Mouse (Mus musculus): ENCODE measurements around the gene Ndufa4l2. TPM values are rescaled to one million over a fixed set of nuclear protein-coding genes. Genes with fewer than 3 reads are reported as not detected.

Gene Ndufa4l2
- total RNA-seq, 1 experiment: 5.8 TPM

GRCm38 (mm10) chr10:127476541-127476940 lies 38.2 kb upstream of the Ndufa4l2 start:
- in situ Hi-C loops (cut with MboI; ENCODE audit: low sequenced_read_pairs in 2 of 2, unreplicated experiment in 2 of 2): no loop called here
- TF ChIP-seq CHD2 (IDR thresholded peaks at IDR 0.05; ENCODE audit: low read depth, low read length) (no peak), ZC3H11A (IDR thresholded peaks at IDR 0.05; ENCODE audit: borderline replicate concordance, low read depth, low read length) (no peak), ZNF384 (IDR thresholded peaks at IDR 0.05; ENCODE audit: low read depth, low read length) (no peak), HCFC1 (IDR thresholded peaks at IDR 0.05; ENCODE audit: borderline replicate concordance, insufficient read depth, low read length) (no peak), MAFK (IDR thresholded peaks at IDR 0.05; ENCODE audit: insufficient read depth, low read depth, low read length) (no peak)
- H3K36me3 ChIP-seq (ENCODE audit: control insufficient read depth, insufficient read depth, low read length, poor library complexity, severe bottlenecking): peaks cover 18% of the 10 kb centered on the region; the same call in 1 of the 2 replicates
- H3K4me3 ChIP-seq (ENCODE audit: insufficient read depth in 1 of 2, low read depth in 1 of 2, low read length in 2 of 2, poor library complexity in 1 of 2, severe bottlenecking in 1 of 2): no peak overlapping the region
- H3K9ac ChIP-seq (ENCODE audit: insufficient read depth, low read depth, low read length, poor library complexity, severe bottlenecking): no peak overlapping the region
- H3K27ac ChIP-seq (ENCODE audit: insufficient read depth, low read depth, low read length, poor library complexity, severe bottlenecking): no peak overlapping the region
- DNase-seq (ENCODE audit: low read depth, low spot score): no peak
- H3K9me3 ChIP-seq (ENCODE audit: control insufficient read depth, insufficient read depth, low read depth, low read length): no peaks in the 10 kb centered on the region
- H3K4me1 ChIP-seq (ENCODE audit: control insufficient read depth in 2 of 2, insufficient read depth in 2 of 2, low read length in 2 of 2, poor library complexity in 1 of 2): no peaks in the 10 kb centered on the region; a peak in 1 of 4 replicates

GRCm38 (mm10) chr10:127477301-127477700 lies 37.5 kb upstream of the Ndufa4l2 start:
- TF ChIP-seq ZC3H11A (IDR thresholded peaks at IDR 0.05; ENCODE audit: borderline replicate concordance, low read depth, low read length) (no peak), CHD2 (IDR thresholded peaks at IDR 0.05; ENCODE audit: low read depth, low read length) (no peak), MAFK (IDR thresholded peaks at IDR 0.05; ENCODE audit: insufficient read depth, low read depth, low read length) (no peak), HCFC1 (IDR thresholded peaks at IDR 0.05; ENCODE audit: borderline replicate concordance, insufficient read depth, low read length) (no peak), ZNF384 (IDR thresholded peaks at IDR 0.05; ENCODE audit: low read depth, low read length) (no peak)
- Histone ChIP-seq H3K36me3 (ENCODE audit: control insufficient read depth, insufficient read depth, low read length, poor library complexity, severe bottlenecking) (peaks cover 16% of the 10 kb centered on the region; the same call in 1 of the 2 replicates), H3K4me3 (ENCODE audit: insufficient read depth in 1 of 2, low read depth in 1 of 2, low read length in 2 of 2, poor library complexity in 1 of 2, severe bottlenecking in 1 of 2) (no peak overlapping the region), H3K9ac (ENCODE audit: insufficient read depth, low read depth, low read length, poor library complexity, severe bottlenecking) (no peak overlapping the region), H3K4me1 (ENCODE audit: control insufficient read depth in 2 of 2, insufficient read depth in 2 of 2, low read length in 2 of 2, poor library complexity in 1 of 2) (no peaks in the 10 kb centered on the region; a peak in 1 of 4 replicates), H3K9me3 (ENCODE audit: control insufficient read depth, insufficient read depth, low read depth, low read length) (no peaks in the 10 kb centered on the region), H3K27ac (ENCODE audit: insufficient read depth, low read depth, low read length, poor library complexity, severe bottlenecking) (no peak overlapping the region)
- in situ Hi-C loops (cut with MboI; ENCODE audit: low sequenced_read_pairs in 2 of 2, unreplicated experiment in 2 of 2): no loop called here
- DNase-seq (ENCODE audit: low read depth, low spot score): no peak

DNA sequence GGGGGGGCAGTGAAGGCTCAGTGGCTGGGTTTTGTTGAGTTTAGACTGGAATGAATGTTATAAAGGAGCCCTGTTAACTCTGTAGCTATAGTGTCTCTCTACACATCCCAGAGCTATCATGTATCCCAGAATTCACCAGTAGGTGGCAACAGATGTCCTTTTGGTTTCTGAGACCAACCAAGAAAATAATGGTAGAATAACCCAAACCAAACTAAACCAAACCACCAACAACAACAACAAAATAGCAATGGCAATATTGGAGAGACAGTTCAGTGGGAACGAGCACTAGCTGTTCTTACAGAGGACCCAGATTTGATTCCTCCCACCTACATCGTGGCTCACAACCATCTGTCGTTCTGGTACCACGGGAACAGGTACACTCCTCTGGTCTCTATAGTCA lies 35.6 kb upstream of the Ndufa4l2 start:
- H3K9me3 ChIP-seq (ENCODE audit: control insufficient read depth, insufficient read depth, low read depth, low read length): no peaks in the 10 kb centered on the region
- peak; percentile 20 for DNase-seq (ENCODE audit: low read depth, low spot score)
- in situ Hi-C loops (cut with MboI; ENCODE audit: low sequenced_read_pairs in 2 of 2, unreplicated experiment in 2 of 2): no loop called here
- no peak overlapping the region for H3K4me3 ChIP-seq (ENCODE audit: insufficient read depth in 1 of 2, low read depth in 1 of 2, low read length in 2 of 2, poor library complexity in 1 of 2, severe bottlenecking in 1 of 2)
- no peaks in the 10 kb centered on the region; a peak in 1 of 4 replicates for H3K4me1 ChIP-seq (ENCODE audit: control insufficient read depth in 2 of 2, insufficient read depth in 2 of 2, low read length in 2 of 2, poor library complexity in 1 of 2)
- H3K36me3 ChIP-seq (ENCODE audit: control insufficient read depth, insufficient read depth, low read length, poor library complexity, severe bottlenecking): peaks cover 13% of the 10 kb centered on the region; the same call in 1 of the 2 replicates
- H3K9ac ChIP-seq (ENCODE audit: insufficient read depth, low read depth, low read length, poor library complexity, severe bottlenecking): no peak overlapping the region
- H3K27ac ChIP-seq (ENCODE audit: insufficient read depth, low read depth, low read length, poor library complexity, severe bottlenecking): no peak overlapping the region
- TF ChIP-seq ZNF384 (IDR thresholded peaks at IDR 0.05; ENCODE audit: low read depth, low read length): no peak
- TF ChIP-seq HCFC1 (IDR thresholded peaks at IDR 0.05; ENCODE audit: borderline replicate concordance, insufficient read depth, low read length): no peak
- no peak for TF ChIP-seq ZC3H11A (IDR thresholded peaks at IDR 0.05; ENCODE audit: borderline replicate concordance, low read depth, low read length)
- TF ChIP-seq MAFK (IDR thresholded peaks at IDR 0.05; ENCODE audit: insufficient read depth, low read depth, low read length): no peak
- TF ChIP-seq CHD2 (IDR thresholded peaks at IDR 0.05; ENCODE audit: low read depth, low read length): no peak

GRCm38 (mm10) chr10:127480833-127481813 lies 33.6 kb upstream of the Ndufa4l2 start:
- Histone ChIP-seq H3K4me3 (ENCODE audit: insufficient read depth in 1 of 2, low read depth in 1 of 2, low read length in 2 of 2, poor library complexity in 1 of 2, severe bottlenecking in 1 of 2) (no peak overlapping the region), H3K9ac (ENCODE audit: insufficient read depth, low read depth, low read length, poor library complexity, severe bottlenecking) (no peak overlapping the region), H3K27ac (ENCODE audit: insufficient read depth, low read depth, low read length, poor library complexity, severe bottlenecking) (no peak overlapping the region), H3K9me3 (ENCODE audit: control insufficient read depth, insufficient read depth, low read depth, low read length) (no peaks in the 10 kb centered on the region), H3K36me3 (ENCODE audit: control insufficient read depth, insufficient read depth, low read length, poor library complexity, severe bottlenecking) (peaks cover 22% of the 10 kb centered on the region; the same call in 1 of the 2 replicates), H3K4me1 (ENCODE audit: control insufficient read depth in 2 of 2, insufficient read depth in 2 of 2, low read length in 2 of 2, poor library complexity in 1 of 2) (no peaks in the 10 kb centered on the region; a peak in 1 of 4 replicates)
- in situ Hi-C loops (cut with MboI; ENCODE audit: low sequenced_read_pairs in 2 of 2, unreplicated experiment in 2 of 2): no loop called here
- no peak for DNase-seq (ENCODE audit: low read depth, low spot score)
- no peak for TF ChIP-seq HCFC1 (IDR thresholded peaks at IDR 0.05; ENCODE audit: borderline replicate concordance, insufficient read depth, low read length)
- no peak for TF ChIP-seq CHD2 (IDR thresholded peaks at IDR 0.05; ENCODE audit: low read depth, low read length)
- no peak for TF ChIP-seq ZC3H11A (IDR thresholded peaks at IDR 0.05; ENCODE audit: borderline replicate concordance, low read depth, low read length)

All from ES-E14 (cell line).